Mouse (Mus musculus) ES-E14 (cell line): ENCODE data around the gene Tab2.

Experiments
- CHD2 ChIP-seq: IDR thresholded peaks from 2 replicates; pipeline ENCODE4 v1.6.1; 2014; ENCODE audit warnings: mild to moderate bottlenecking, low read depth, low read length, inconsistent platforms
- HCFC1 ChIP-seq: IDR thresholded peaks from 2 replicates; pipeline ENCODE4 v1.6.1; 2012; ENCODE audit warnings: low read length, inconsistent platforms, borderline replicate concordance; ENCODE audit not compliant: insufficient read depth
- MAFK ChIP-seq: IDR thresholded peaks from 2 replicates; pipeline ENCODE4 v1.6.1; 2014; ENCODE audit warnings: mild to moderate bottlenecking, low read depth, low read length, inconsistent platforms; ENCODE audit not compliant: insufficient read depth
- ZNF384 ChIP-seq: IDR thresholded peaks from 2 replicates; pipeline ENCODE4 v1.6.1; 2012; ENCODE audit warnings: low read depth, low read length, inconsistent platforms

DNA sequence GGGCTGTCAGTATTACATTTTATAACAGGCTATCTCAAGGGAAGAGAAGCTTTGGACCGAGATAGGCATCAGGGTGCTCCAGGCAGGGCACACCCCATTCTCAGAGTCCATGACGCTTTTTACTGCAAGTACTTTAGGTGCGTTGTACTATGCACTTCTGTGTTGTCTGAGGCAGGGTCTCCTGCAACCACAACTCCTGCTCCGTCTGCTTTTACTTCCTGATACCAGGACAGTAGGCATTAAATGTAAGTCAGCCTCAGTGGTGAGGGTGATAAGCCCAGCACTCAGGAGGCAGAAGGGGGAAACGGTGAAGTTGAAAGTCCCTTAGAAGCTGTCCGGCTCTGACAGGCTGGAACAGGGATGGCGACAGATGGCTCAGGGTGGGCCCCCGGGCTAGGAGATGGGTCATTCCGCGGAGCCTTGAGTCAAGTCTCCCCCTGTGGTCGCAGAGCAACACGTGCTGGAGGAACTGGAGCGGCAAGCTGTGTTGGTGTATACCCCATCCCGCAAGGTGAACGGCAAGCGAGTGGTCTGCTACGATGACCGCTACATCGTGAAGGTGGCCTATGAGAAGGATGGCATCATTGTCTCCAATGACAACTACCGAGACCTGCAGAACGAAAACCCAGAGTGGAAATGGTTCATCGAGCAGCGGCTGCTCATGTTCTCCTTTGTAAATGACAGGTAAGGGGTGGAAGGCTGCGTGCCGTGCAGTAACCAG is 93.9 kb downstream of the Tab2 start:
- no peak for TF ChIP-seq HCFC1
- no peak for TF ChIP-seq MAFK
- no peak for TF ChIP-seq ZNF384
- no peak for TF ChIP-seq CHD2
